Mouse (Mus musculus) liver, embryonic 16.5 days (tissue): Measurements from ENCODE around the gene Gm11563. TPM values are rescaled to one million over a fixed set of nuclear protein-coding genes. Genes with fewer than 3 reads are reported as not detected.
"Not testable (repeated sequence)": the region's sequence is repeated elsewhere in the genome, so short reads cannot be mapped to it uniquely, and the experiment has no call there.

ENCODE experiments used
- ATAC-seq: fragments of 200-750 bp; cut with Nextera tagmentation; 2 replicates; pipeline ENCODE4 v1.8.0; 2017; ENCODE audit warnings: low read depth, mild to moderate bottlenecking, moderate number of reproducible peaks, moderate library complexity
- H3K27ac ChIP-seq: fragments of 300-500 bp; sonication (generic); 2 replicates; pipeline ENCODE4 v1.5.1; 2014; ENCODE audit warnings: mild to moderate bottlenecking, low read length
- H3K27me3 ChIP-seq: fragments of 300-500 bp; sonication (generic); 2 replicates; pipeline ENCODE4 v1.6.1; 2014; ENCODE audit warnings: low read depth, low read length, mixed read lengths; ENCODE audit not compliant: control insufficient read depth, insufficient read depth
- H3K36me3 ChIP-seq: fragments of 300-500 bp; sonication (generic); 2 replicates; pipeline ENCODE4 v1.6.1; 2014; ENCODE audit warnings: mild to moderate bottlenecking; ENCODE audit not compliant: control insufficient read depth, insufficient read depth
- H3K4me1 ChIP-seq: fragments of 300-500 bp; sonication (generic); 2 replicates; pipeline ENCODE4 v1.6.1; 2014; ENCODE audit warnings: low read depth, low read length, mixed read lengths; ENCODE audit not compliant: control insufficient read depth
- H3K4me2 ChIP-seq: fragments of 300-500 bp; sonication (generic); 2 replicates; pipeline ENCODE4 v1.6.1; 2014; ENCODE audit warnings: low read depth, low read length, mixed read lengths
- H3K4me3 ChIP-seq: fragments of 300-500 bp; sonication (generic); 2 replicates; pipeline ENCODE4 v1.5.1; 2014; ENCODE audit warnings: low read depth, mild to moderate bottlenecking, low read length
- H3K9ac ChIP-seq: fragments of 300-500 bp; sonication (generic); 2 replicates; pipeline ENCODE4 v1.6.1; 2014; ENCODE audit warnings: low read depth, low read length
- H3K9me3 ChIP-seq: fragments of 300-500 bp; sonication (generic); replicated peaks from 2 replicates; pipeline ENCODE4 v1.6.1; 2016; ENCODE audit warnings: low read length; ENCODE audit not compliant: control insufficient read depth
- WGBS: fragments of 180-500 bp; shearing (Covaris S2); extraction: QIAGEN DNeasy Blood & Tissue Kit; methylation state at CpG from one replicate; pipeline ENCODE4 v1.1.7; 2014; ENCODE audit not compliant: insufficient replicate concordance; 5-methylcytosine and 5-hydroxymethylcytosine counted together
- polyA plus RNA-seq: library from polyadenylated mRNA; unstranded; fragments of >200 nt; fragmentation: Nextera tagmentation; extraction: Ambion mirVana; gene quantifications from 2 replicates; pipeline ENCODE4 v1.2.1, GENCODE M21; 2015

The Gm11563 gene
- polyA plus RNA-seq, 1 experiment from 2014 or later = not detected

GRCm38 (mm10) chr11:99620335-99620734 is 38.4 kb downstream of the Gm11563 start, which contains the start of gene Gm11562:
Gene Gm11562, minus strand, starts transcription at chr11:99620435.
- ATAC-seq = no peak
- Histone ChIP-seq H3K4me1 (no peaks in the 10 kb centered on the region), H3K27me3 (no peaks in the 10 kb centered on the region), H3K9ac (no peak within 1 kb of the TSS), H3K9me3 (no peaks in the 10 kb centered on the region), H3K36me3 (no peaks in the 10 kb centered on the region), H3K27ac (no peak within 1 kb of the TSS), H3K4me2 (no peak within 1 kb of the TSS), H3K4me3 (no peak within 1 kb of the TSS)
- WGBS = 55% methylated on average over 2 of the region's 2 CpGs

DNA sequence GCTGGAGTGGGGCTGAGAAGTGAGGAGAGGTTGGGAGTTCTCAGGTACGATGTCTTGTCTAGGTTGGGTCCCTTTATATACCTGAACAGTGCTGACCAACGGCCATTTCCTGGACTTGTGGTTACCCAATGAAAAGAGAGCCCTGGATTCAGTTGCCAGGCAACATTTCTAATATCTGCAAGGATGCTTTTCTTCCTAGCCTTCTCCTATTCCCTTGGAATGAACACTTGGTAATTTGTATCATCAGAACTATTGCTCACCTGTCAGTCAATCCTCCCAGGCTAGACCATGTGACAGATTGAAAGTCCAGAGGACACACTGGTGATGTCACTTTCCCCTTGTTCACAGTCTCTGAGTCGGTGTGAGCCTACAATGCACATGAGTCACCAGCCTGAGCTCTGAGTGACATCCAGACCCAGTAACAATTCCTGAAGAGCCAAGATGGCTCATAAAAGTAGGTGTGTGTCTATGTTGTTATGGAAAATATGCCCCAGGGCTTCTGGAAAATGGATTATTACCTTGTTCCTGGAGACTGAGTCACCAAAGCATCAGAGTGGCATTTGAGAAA is 43.9 kb downstream of the Gm11563 start, which contains the start of gene Krtap2-4:
Krtap2-4 (minus strand) TSS at position 51 of the 568 bp plus-strand sequence.
- Histone ChIP-seq H3K9ac (no peak within 1 kb of the TSS), H3K27me3 (no peaks in the 10 kb centered on the region), H3K36me3 (no peaks in the 10 kb centered on the region), H3K4me2 (no peak within 1 kb of the TSS), H3K4me1 (no peaks in the 10 kb centered on the region), H3K27ac (no peak within 1 kb of the TSS), H3K4me3 (no peak within 1 kb of the TSS), H3K9me3 (no peaks in the 10 kb centered on the region)
- no peak for ATAC-seq
- 35% methylated on average over 3 of the region's 3 CpGs for WGBS

DNA sequence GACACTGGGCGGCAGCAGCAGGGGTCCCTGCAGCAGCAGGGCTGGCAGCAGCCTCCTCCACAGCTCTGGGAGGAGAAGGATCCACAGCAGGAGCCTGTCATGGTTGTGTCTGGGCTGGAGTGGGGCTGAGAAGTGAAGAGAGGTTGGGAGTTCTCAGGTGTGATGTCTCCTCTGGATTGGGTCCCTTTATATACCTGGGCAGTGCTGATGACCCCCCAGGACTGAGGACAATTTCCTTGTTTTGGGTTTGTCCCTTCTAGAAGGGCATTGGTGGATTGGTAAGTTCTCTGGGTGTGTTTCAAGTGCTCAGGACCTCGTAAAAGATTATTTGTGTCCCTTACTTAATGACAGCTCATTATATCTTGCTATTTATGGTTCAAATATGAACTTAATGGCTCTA is 48.7 kb downstream of the Gm11563 start, which contains the start of gene Gm11937:
Gm11937 (minus strand) TSS at position 101 of the 400 bp plus-strand sequence.
- not testable (repeated sequence) for H3K4me2 ChIP-seq, H3K27me3 ChIP-seq, H3K36me3 ChIP-seq, H3K9ac ChIP-seq, H3K4me1 ChIP-seq, H3K9me3 ChIP-seq, ATAC-seq, H3K4me3 ChIP-seq, H3K27ac ChIP-seq
- 43% methylated on average over 2 of the region's 2 CpGs for WGBS

GRCm38 (mm10) chr11:99609126-99609525 is 49.6 kb downstream of the Gm11563 start:
- Histone ChIP-seq H3K9me3 (no peaks in the 10 kb centered on the region), H3K4me3 (no peak overlapping the region), H3K27ac (no peak overlapping the region), H3K36me3 (no peaks in the 10 kb centered on the region), H3K4me1 (no peaks in the 10 kb centered on the region), H3K9ac (no peak overlapping the region), H3K27me3 (no peaks in the 10 kb centered on the region), H3K4me2 (no peak overlapping the region)
- no peak for ATAC-seq
- 39% methylated on average over 1 of the region's 1 CpGs for WGBS

Other genes with a start within 250 kb of the Gm11563 start
- 0.05 TPM in 1 of 2 replicates, not detected in the other for gene Krt12, start 236.7 kb downstream of the Gm11563 start, polyA plus RNA-seq
- gene Krt20, start 220.8 kb downstream of the Gm11563 start, polyA plus RNA-seq = 33.8 and 34.8 TPM in 2 replicates
- gene Krt23, start 165.8 kb downstream of the Gm11563 start, polyA plus RNA-seq = 1.4 and 1.5 TPM in 2 replicates
- not detected in 2 replicates for gene Krt39, start 137.6 kb downstream of the Gm11563 start, polyA plus RNA-seq
- gene Krt40, start 115.8 kb downstream of the Gm11563 start, polyA plus RNA-seq = not detected in 2 replicates
- not detected in 2 replicates for gene Krtap3-3, start 108.1 kb downstream of the Gm11563 start, polyA plus RNA-seq
- gene Krtap3-2, start 102.1 kb downstream of the Gm11563 start, polyA plus RNA-seq = not detected in 2 replicates
- gene Gm11939, start 99.5 kb downstream of the Gm11563 start, polyA plus RNA-seq = not detected in 2 replicates
- gene Krtap3-1, start 92.3 kb downstream of the Gm11563 start, polyA plus RNA-seq = not detected in 2 replicates
- gene Krtap1-5, start 77.9 kb downstream of the Gm11563 start, polyA plus RNA-seq = not detected in 2 replicates
- gene Krtap1-4, start 75.3 kb downstream of the Gm11563 start, polyA plus RNA-seq = not detected in 2 replicates
- gene Krtap1-3, start 67.6 kb downstream of the Gm11563 start, polyA plus RNA-seq = not detected in 2 replicates
- not detected in 2 replicates for gene Krtap9-3, start 60.9 kb downstream of the Gm11563 start, polyA plus RNA-seq
- gene Gm11938, start 55.7 kb downstream of the Gm11563 start, polyA plus RNA-seq = not detected in 2 replicates
- gene Gm11937, start 48.8 kb downstream of the Gm11563 start, polyA plus RNA-seq = not detected in 2 replicates
- not detected in 2 replicates for gene Krtap2-4, start 44.1 kb downstream of the Gm11563 start, polyA plus RNA-seq
- gene Gm11562, start 38.5 kb downstream of the Gm11563 start, polyA plus RNA-seq = not detected in 2 replicates
- not detected in 2 replicates for gene Krtap4-1, start 30.7 kb downstream of the Gm11563 start, polyA plus RNA-seq
- not detected in 2 replicates for gene Krtap4-2, start 23.9 kb downstream of the Gm11563 start, polyA plus RNA-seq
- gene Krtap4-7, start 14.9 kb downstream of the Gm11563 start, polyA plus RNA-seq = not detected in 2 replicates
- not detected in 2 replicates for gene Gm11555, start 8.7 kb downstream of the Gm11563 start, polyA plus RNA-seq
- gene Krtap4-6, start 7.0 kb upstream of the Gm11563 start, polyA plus RNA-seq = not detected in 2 replicates
- not detected in 2 replicates for gene Gm14190, start 31.8 kb upstream of the Gm11563 start, polyA plus RNA-seq
- not detected in 2 replicates for gene Gm14180, start 75.3 kb upstream of the Gm11563 start, polyA plus RNA-seq
- gene Gm11595, start 114.0 kb upstream of the Gm11563 start, polyA plus RNA-seq = not detected in 2 replicates
- not detected in 2 replicates for gene Krtap4-8, start 121.7 kb upstream of the Gm11563 start, polyA plus RNA-seq
- not detected in 2 replicates for gene Krtap4-9, start 126.2 kb upstream of the Gm11563 start, polyA plus RNA-seq
- gene Gm11596, start 134.5 kb upstream of the Gm11563 start, polyA plus RNA-seq = not detected in 2 replicates
- not detected in 2 replicates for gene Gm11569, start 140.0 kb upstream of the Gm11563 start, polyA plus RNA-seq
- not detected in 2 replicates for gene Gm11554, start 145.5 kb upstream of the Gm11563 start, polyA plus RNA-seq
- not detected in 2 replicates for gene Krtap4-13, start 150.9 kb upstream of the Gm11563 start, polyA plus RNA-seq
- not detected in 2 replicates for gene Gm11564, start 156.7 kb upstream of the Gm11563 start, polyA plus RNA-seq
- gene 2300003K06Rik, start 179.1 kb upstream of the Gm11563 start, polyA plus RNA-seq = not detected in 2 replicates
- not detected in 2 replicates for gene Krtap4-16, start 192.6 kb upstream of the Gm11563 start, polyA plus RNA-seq
- gene Gm11568, start 199.0 kb upstream of the Gm11563 start, polyA plus RNA-seq = not detected in 2 replicates
- gene Gm11559, start 205.5 kb upstream of the Gm11563 start, polyA plus RNA-seq = not detected in 2 replicates
- not detected in 2 replicates for gene Krtap9-1, start 214.4 kb upstream of the Gm11563 start, polyA plus RNA-seq
- gene Gm11567, start 220.2 kb upstream of the Gm11563 start, polyA plus RNA-seq = not detected in 2 replicates
- not detected in 2 replicates for gene Krtap31-1, start 249.0 kb upstream of the Gm11563 start, polyA plus RNA-seq